Mouse (Mus musculus): ENCODE measurements around the gene Gna14.

Gene Gna14

DNA sequence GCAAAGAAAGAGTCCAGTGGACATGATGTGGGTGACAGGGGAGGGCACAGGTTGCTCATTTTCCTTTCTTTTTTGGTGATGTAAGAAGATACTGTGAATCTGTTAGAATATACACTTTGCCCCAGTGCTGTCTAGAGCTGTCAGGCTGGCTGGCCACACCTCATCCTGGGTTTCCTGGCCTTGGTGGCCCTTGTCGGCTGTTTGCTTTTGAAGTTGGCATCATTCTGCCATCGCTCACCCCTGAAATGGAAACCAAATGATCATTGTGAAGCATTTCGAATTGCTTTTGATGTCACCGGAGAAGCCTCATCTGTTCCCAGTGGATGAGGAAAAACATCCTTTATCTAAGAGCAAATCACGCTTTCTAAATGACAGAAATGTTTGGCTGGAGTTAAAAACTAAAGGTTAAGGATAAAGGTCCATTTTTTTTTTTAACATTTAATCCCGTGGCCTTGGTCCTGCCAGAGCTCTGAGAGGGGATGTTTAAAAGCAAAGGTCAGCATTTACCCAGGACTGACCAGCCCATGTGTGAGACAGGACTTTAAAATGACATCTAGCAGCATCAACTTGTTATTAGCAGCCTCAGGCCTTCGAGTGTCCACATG is 144.2 kb downstream of the Gna14 start:
- intact Hi-C loops (cut with DNase I) = loop anchor here (5.0 kb wide), 1 partner anchor 142 kb away; the partner anchor contains the start of gene Gna14

DNA sequence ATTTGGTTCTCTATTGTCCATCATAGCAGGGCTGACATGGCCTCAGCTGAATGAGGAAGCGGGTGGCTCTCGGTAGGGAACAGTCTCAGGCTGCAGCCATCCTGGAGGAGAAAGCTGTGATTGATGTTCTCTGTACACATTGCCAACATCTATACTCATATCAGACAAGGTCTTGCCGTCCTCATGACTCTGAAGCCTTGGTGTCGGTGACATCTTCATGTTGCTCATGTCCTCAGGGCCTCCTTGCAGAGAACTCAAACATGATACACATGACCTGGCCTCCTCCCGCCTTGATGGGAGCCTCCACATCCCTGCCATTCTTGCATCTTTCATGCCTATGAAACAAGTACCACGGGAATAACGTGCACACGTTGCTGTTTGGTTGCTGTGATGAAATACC is 144.9 kb downstream of the Gna14 start:
- intact Hi-C loops (cut with DNase I) = loop anchor here (5.0 kb wide), 1 partner anchor 143 kb away; the partner anchor contains the start of gene Gna14

DNA sequence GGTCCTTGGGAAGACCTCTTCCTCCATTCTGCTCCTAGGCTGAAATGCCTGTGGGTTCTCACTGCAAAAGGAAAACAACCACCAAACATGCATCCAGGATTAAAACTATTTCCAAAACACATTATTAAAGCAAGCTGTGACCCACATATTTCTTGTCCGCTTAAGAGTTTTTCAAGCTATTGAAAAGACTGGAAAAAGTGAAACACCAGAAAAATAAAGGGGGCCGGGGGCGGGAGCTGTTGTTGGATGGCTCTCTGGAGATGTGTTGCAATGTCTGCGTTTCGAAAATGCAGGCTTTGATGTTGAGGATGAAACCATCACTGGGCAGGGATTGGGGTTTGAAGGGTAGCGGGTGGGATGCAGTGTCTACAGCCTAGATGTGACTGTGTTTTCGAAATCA is 149.0 kb downstream of the Gna14 start:
- intact Hi-C loops (cut with DNase I) = loop anchor here (5.0 kb wide), 1 partner anchor 147 kb away; the partner anchor contains the start of gene Gna14

DNA sequence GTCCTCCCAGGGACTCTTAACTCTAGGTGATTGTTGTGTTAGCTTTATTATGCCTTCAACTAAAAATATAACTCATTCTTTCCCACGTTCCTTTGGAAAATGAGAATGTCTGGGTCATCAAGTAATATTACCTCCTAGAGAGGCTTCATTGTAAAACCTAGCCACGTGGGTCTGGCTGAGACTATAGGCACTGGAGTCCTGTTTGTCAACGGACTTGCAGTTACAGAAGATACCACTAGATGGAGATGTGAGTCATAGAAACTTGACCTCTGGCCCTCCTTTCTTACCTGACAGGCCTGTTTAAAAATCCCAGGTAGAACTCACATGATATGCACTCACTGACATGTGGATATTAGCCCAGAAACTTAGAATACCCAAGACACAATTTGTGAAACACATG is 149.8 kb downstream of the Gna14 start:
- intact Hi-C loops (cut with DNase I) = no loop called here

DNA sequence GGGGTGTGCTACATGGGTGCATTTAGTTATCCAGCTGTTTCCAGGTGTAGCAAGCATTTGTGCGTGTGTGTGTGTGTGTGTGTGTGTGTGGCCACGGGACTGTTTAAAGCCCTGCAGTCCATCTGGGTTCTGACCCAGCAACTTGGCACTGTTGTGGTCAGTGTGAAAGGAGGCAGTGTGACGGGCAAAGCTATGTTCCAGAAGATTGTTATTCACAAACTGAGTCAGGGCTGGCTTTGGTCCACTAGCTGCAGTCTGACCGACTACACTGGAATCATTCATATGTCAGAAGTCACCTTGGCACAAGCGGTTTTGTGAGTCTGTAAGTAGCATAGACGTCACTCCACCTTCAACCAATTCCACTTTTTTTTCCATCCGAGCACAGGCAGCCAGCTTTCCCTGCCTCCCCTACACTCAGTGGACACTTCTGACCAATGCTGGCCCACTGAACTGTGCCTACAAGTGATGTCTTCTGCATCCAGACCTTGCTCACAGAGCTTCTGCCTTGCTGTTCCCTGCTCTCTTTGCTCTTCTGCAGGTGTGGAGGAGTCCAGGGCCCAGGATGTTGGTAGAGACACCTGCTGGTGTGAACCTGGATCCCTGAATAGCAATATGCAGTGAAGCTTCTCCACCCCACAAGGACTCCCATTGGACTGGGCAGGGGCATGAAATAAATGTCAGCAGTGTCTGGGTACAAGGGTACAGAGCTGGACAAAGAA is 157.9 kb downstream of the Gna14 start:
- intact Hi-C loops (cut with DNase I) = no loop called here

DNA sequence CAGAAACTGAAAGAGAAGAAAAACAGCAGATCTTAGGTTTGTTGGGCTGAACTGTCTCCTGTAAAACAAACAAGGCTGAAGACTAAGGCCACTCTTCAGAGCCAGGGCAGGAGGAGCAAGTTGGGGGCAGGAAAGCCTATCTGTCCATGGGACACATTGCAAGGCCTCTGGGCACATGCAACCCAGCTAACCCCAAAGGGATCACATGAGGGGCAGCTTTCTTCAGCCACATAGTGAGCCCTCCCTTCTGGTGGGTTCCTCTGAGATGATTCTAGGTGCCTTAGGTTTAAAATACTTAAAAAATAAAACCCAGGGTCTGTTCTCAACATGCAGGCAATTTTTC is 158.4 kb downstream of the Gna14 start:
- intact Hi-C loops (cut with DNase I) = no loop called here

DNA sequence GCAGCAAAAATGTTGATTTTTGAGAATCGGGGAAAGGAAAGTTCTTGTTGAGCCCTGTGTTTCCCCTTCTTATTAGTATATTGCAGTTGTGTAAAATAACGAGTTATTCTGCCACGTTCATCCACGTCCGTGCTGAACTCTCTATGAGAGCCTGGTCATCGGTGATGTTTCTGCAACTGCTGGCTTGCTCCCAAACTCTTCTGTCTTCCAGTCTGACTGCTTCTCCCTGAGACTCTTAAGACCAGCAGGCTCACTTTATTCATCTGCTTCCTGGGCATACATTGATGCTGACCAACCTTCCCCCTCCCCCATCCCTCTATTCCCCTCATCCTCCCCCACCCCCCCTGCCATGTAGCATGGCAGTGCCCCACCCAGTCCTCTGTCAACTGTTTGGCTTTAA is 161.7 kb downstream of the Gna14 start:
- intact Hi-C loops (cut with DNase I) = loop anchor here (5.0 kb wide), 1 partner anchor 535 kb away; no protein-coding TSS in a partner anchor

DNA sequence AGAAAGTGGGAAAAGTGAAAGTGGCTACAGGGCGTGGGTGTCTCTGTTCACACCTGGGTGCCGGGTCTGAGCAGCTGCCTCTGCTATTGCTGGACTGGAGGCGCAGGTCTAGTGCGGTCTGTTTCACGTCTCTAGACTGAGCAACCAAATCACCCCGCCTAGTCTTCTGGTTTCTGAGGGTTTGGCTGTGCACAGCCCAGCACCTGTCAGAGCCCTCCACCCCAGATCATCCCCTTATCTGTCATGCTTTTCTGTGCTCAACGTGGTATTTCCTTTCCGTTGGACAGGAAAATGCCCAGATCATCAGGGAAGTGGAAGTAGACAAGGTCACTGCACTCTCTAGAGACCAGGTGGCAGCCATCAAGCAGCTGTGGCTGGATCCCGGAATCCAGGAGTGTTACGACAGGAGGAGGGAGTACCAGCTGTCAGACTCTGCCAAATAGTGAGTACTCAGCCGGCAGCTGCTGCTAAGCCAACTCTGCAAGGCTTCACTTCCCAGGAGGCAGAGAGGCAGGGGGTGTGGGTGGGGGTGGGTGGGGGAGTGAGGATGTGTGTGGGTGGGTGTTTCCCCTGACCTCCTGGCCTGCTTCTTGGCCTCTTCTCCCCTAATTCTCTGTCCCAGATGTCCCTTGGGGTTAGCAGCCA is 163.2 kb downstream of the Gna14 start:
- intact Hi-C loops (cut with DNase I) = loop anchor here (2.0 to 5.0 kb wide), 2 partner anchors 164 to 536 kb away; partner anchors contain the start of gene Gna14

DNA sequence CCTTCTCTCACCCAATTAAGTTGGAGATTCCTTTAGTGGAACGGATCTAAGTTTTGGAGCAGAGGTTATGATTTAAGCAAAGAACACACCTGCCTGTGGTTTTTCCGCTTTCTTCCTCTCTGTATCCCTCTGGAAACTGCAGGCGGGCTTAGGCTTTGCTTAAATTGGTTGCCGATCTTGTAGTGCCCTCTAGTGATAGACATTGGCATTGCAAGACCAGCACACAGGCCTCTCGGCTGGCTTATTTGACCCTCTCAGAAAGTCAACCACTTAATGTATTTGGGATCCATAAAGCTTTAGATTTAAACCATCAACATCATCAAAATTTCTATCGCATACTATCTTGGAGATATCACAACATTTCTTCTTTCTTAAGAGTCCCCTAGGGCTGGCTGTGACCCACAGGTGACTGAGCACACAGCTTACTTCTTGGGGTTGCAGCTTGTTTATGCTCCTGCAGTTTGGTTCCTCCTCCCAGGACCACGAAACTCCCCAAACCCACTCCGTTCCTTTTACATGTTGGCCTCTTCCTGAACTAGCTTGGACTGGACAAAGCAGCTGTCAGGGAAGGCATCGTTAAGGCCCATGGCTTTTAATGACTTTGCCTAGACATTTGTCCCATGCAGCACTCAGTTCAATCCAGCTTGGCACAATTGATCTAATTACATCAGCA is 163.9 kb downstream of the Gna14 start:
- intact Hi-C loops (cut with DNase I) = loop anchor here (2.0 to 5.0 kb wide), 2 partner anchors 165 to 537 kb away; partner anchors contain the start of gene Gna14

DNA sequence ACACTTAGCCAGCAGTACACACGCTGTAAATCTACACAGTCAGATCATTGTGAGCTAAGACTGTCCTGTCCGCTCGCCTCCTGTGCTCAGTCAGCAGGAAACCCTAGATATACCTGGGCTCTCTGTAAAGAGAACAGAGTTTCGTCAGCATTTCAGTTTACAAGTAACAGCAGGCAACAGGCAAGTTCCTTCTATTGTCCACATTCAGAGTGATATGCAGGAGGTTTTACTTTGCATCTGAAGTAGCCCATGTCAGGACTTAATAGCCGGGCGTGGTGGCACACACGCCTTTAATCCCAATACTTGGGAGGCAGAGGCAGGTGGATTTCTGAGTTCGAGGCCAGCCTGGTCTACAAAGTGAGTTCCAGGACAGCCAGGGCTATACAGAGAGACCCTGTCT is 166.5 kb downstream of the Gna14 start:
- intact Hi-C loops (cut with DNase I) = loop anchor here (5.0 kb wide), 1 partner anchor 245 kb away; no protein-coding TSS in a partner anchor

DNA sequence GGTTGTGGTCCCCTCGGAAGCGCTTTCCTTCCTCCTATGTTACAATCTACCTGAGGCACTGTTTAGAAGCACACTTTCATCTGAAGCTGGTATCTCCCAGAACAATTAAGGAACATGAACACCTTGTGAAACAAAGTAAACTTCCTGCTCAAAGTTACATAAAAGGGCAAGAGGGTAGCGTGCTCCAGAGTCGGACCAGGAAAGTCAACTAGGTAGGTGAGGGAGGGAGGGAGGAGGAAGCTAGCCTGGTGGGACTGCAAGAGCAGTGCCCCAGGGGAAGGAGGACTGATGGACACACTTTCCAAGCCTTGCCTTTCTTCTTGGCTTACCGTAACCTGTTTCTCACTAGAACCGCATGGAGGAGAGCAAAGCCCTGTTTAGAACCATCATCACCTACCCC is 172.1 kb downstream of the Gna14 start:
- intact Hi-C loops (cut with DNase I) = no loop called here

DNA sequence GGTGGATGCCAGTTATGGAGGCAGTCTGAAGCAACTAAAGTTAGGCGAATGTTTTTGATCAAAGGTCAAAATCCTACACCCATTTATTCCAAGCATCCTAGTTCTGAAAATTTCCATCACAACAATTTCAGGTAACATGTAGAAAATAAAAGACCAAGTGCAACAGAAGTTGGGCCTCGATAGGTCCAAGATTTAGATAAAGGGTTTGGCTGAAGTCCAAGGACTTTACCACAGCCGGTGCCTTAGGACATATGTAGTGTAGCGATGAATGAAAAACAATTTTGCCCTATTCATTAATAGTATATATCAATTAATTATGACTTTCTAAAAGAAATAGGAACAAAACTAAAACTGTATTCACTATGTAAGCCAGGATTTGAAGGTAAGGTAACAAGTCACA is 187.6 kb downstream of the Gna14 start:
- intact Hi-C loops (cut with DNase I) = no loop called here

DNA sequence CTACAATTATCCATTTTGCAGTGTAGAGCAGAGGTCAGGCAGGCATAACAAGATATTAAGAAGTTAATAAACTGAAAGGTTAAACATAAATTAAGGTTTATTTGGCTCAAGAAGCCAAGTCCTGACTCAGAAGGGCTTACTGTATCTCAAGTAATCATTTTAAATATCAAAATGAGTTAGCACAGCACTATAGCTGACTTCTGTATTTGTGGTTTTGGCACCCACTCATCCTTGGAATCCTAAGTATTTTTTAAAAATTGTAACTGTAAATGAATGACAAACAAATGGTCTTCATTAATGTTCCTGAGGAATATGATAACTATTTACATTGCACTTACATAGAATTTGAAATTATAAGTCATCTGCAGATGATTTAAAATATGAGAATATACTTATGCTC is 189.4 kb downstream of the Gna14 start:
- intact Hi-C loops (cut with DNase I) = no loop called here

DNA sequence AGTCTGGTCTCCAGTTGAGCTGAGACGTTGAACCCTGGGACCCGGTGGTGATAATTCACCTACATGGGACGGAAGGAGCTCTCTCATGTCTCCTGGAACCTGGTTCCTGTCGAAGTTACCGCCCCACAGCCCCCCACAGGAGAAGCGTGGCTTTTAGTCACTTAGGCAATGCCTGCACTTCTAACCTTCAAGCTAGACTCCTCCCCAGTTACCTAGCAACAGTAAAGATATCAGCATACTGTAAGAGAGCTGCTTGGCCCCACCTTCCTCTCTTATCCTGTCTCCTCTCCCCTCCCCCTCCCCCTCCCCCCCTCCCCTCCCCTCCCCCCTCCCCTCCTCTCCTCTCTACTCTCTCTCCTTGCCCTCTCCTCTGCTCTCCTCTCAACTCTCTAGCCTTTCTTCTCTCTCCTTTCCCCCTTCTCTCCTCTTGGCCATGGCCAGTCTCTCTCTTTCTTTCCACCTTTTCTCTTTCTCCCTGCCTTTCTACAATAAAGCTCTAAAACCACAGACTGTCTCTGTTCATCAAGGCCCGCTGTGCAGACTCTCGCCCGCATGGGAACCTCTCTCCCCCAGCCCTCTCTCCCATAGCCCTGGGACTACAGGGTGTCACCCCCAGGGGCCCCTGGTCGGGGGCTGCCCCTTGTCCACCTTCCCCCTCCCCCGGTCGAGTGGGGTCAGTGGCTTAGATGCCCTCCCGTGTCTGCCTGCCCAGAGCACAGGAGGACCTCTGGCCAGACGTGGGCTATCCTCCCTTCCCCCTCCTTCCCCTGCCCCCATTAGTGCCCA is 190.2 kb downstream of the Gna14 start:
- intact Hi-C loops (cut with DNase I) = no loop called here
